Mouse (Mus musculus) embryonic facial prominence, embryonic 14.5 days (tissue): ENCODE measurements around the gene Rbp4. TPM values are rescaled to one million over a fixed set of nuclear protein-coding genes. Genes with fewer than 3 reads are reported as not detected.

Source experiments
- ATAC-seq: fragments of 200-750 bp; cut with Nextera tagmentation; 2 replicates; pipeline ENCODE4 v1.8.0; 2017; ENCODE audit warnings: low read depth, moderate number of reproducible peaks, moderate TSS enrichment
- DNase-seq: peaks from one replicate; pipeline ENCODE4 v3.0.0-alpha.2; 2015; ENCODE audit warnings: low spot score
- H3K27ac ChIP-seq: fragments of 300-500 bp; sonication (generic); replicated peaks from 2 replicates; pipeline ENCODE4 v1.5.1; 2014; ENCODE audit warnings: low read depth, mild to moderate bottlenecking, low read length, moderate library complexity
- H3K27me3 ChIP-seq: fragments of 300-500 bp; sonication (generic); replicated peaks from 2 replicates; pipeline ENCODE4 v1.6.1; 2014; ENCODE audit warnings: low read length; ENCODE audit not compliant: control insufficient read depth, insufficient read depth
- H3K36me3 ChIP-seq: fragments of 300-500 bp; sonication (generic); 2 replicates; pipeline ENCODE4 v1.6.1; 2014; ENCODE audit warnings: low read length, mixed read lengths; ENCODE audit not compliant: control insufficient read depth, insufficient read depth
- H3K4me1 ChIP-seq: fragments of 300-500 bp; sonication (generic); 2 replicates; pipeline ENCODE4 v1.6.1; 2014; ENCODE audit warnings: antibody characterized with exemption, low read length; ENCODE audit not compliant: control insufficient read depth, insufficient read depth
- H3K4me2 ChIP-seq: fragments of 300-500 bp; sonication (generic); 2 replicates; pipeline ENCODE4 v1.6.1; 2014; ENCODE audit warnings: low read depth, mild to moderate bottlenecking, low read length, moderate library complexity, mixed read lengths
- H3K4me3 ChIP-seq: fragments of 300-500 bp; sonication (generic); 2 replicates; pipeline ENCODE4 v1.5.1; 2014; ENCODE audit warnings: low read depth, mild to moderate bottlenecking, low read length
- H3K9ac ChIP-seq: fragments of 300-500 bp; sonication (generic); 2 replicates; pipeline ENCODE4 v1.6.1; 2014; ENCODE audit warnings: low read depth, mild to moderate bottlenecking, low read length, moderate library complexity, mixed read lengths
- H3K9me3 ChIP-seq: fragments of 300-500 bp; sonication (generic); 2 replicates; pipeline ENCODE4 v1.6.1; 2016; ENCODE audit warnings: low read length; ENCODE audit not compliant: control insufficient read depth
- WGBS: fragments of 180-500 bp; shearing (Covaris S2); extraction: QIAGEN DNeasy Blood & Tissue Kit; methylation state at CpG from one replicate; pipeline ENCODE4 v1.1.7; 2014; 5-methylcytosine and 5-hydroxymethylcytosine counted together
- polyA plus RNA-seq: library from polyadenylated mRNA; unstranded; fragments of >200 nt; fragmentation: Nextera tagmentation; extraction: Ambion mirVana; gene quantifications from 2 replicates; pipeline ENCODE4 v1.2.1, GENCODE M21; 2014

Rbp4 gene
- polyA plus RNA-seq, 1 experiment from 2014 or later: 20.9 TPM

GRCm38 (mm10) chr19:38124401-38125218 is 471 bp downstream of the Rbp4 start:
- no peak overlapping the region for H3K27ac ChIP-seq
- WGBS: under 1% methylated on average over 33 of the region's 77 CpGs
- peak; percentile 78 for ATAC-seq
- peak overlapping the region; percentile 57 for H3K9ac ChIP-seq
- peak overlapping the region; percentile 91 for H3K4me2 ChIP-seq
- no peaks in the 10 kb centered on the region for H3K9me3 ChIP-seq
- H3K36me3 ChIP-seq: no peaks in the 10 kb centered on the region
- H3K27me3 ChIP-seq: peaks cover 25% of the 10 kb centered on the region
- H3K4me3 ChIP-seq: peak overlapping the region; percentile 57
- no peaks in the 10 kb centered on the region for H3K4me1 ChIP-seq
- peak; percentile 38 for DNase-seq

GRCm38 (mm10) chr19:38123921-38124320 is 1.2 kb downstream of the Rbp4 start:
- Histone ChIP-seq H3K9ac (no peak overlapping the region), H3K27me3 (peaks cover 25% of the 10 kb centered on the region), H3K4me1 (no peaks in the 10 kb centered on the region), H3K9me3 (no peaks in the 10 kb centered on the region), H3K4me3 (peak overlapping the region; percentile 57), H3K4me2 (peak overlapping the region; percentile 91), H3K36me3 (no peaks in the 10 kb centered on the region), H3K27ac (no peak overlapping the region)
- WGBS: 30% methylated on average over 9 of the region's 9 CpGs
- DNase-seq: no peak
- no peak; the same call in 1 of the 2 replicates for ATAC-seq

GRCm38 (mm10) chr19:38120123-38120760 is 4.8 kb downstream of the Rbp4 start:
- Histone ChIP-seq H3K4me3 (no peak overlapping the region), H3K27me3 (peaks cover 25% of the 10 kb centered on the region), H3K27ac (no peak overlapping the region), H3K36me3 (no peaks in the 10 kb centered on the region), H3K4me1 (no peaks in the 10 kb centered on the region), H3K9ac (no peak overlapping the region), H3K9me3 (no peaks in the 10 kb centered on the region), H3K4me2 (no peak overlapping the region)
- DNase-seq (no peak), ATAC-seq (no peak)
- WGBS: 83% methylated on average over 5 of the region's 5 CpGs

- Histone ChIP-seq H3K27me3 (no peaks in the 10 kb centered on the region), H3K4me1 (no peaks in the 10 kb centered on the region), H3K36me3 (no peaks in the 10 kb centered on the region), H3K4me3 (no peak overlapping the region), H3K9me3 (no peaks in the 10 kb centered on the region), H3K4me2 (no peak overlapping the region), H3K27ac (no peak overlapping the region), H3K9ac (no peak overlapping the region)
- DNase-seq: no peak
- no peak for ATAC-seq
- WGBS: 92% methylated on average over 7 of the region's 7 CpGs
Observed at GRCm38 (mm10) chr19:38114834-38115491, 10.1 kb downstream of the Rbp4 start.

GRCm38 (mm10) chr19:38112575-38112974 is 12.5 kb downstream of the Rbp4 start:
- no peaks in the 10 kb centered on the region for H3K36me3 ChIP-seq
- H3K4me3 ChIP-seq: no peak overlapping the region
- no peak overlapping the region for H3K9ac ChIP-seq
- WGBS: 41% methylated on average over 4 of the region's 4 CpGs
- H3K4me2 ChIP-seq: no peak overlapping the region
- DNase-seq (peak; percentile 17), ATAC-seq (no peak)
- H3K9me3 ChIP-seq: no peaks in the 10 kb centered on the region
- H3K4me1 ChIP-seq: no peaks in the 10 kb centered on the region
- H3K27me3 ChIP-seq: no peaks in the 10 kb centered on the region
- no peak overlapping the region for H3K27ac ChIP-seq

GRCm38 (mm10) chr19:38111056-38111455 is 14.0 kb downstream of the Rbp4 start:
- Histone ChIP-seq H3K4me2 (no peak overlapping the region), H3K27ac (no peak overlapping the region), H3K36me3 (no peaks in the 10 kb centered on the region), H3K4me1 (no peaks in the 10 kb centered on the region), H3K9ac (no peak overlapping the region), H3K9me3 (no peaks in the 10 kb centered on the region), H3K27me3 (no peaks in the 10 kb centered on the region), H3K4me3 (no peak overlapping the region)
- 70% methylated on average over 8 of the region's 8 CpGs for WGBS
- DNase-seq (no peak), ATAC-seq (no peak)

- DNase-seq (no peak), ATAC-seq (no peak)
- 91% methylated on average over 15 of the region's 15 CpGs for WGBS
- no peaks in the 10 kb centered on the region for H3K36me3 ChIP-seq
- H3K27ac ChIP-seq: no peak overlapping the region
- H3K9ac ChIP-seq: no peak overlapping the region
- no peaks in the 10 kb centered on the region for H3K4me1 ChIP-seq
- no peaks in the 10 kb centered on the region for H3K9me3 ChIP-seq
- H3K4me2 ChIP-seq: no peak overlapping the region
- H3K27me3 ChIP-seq: no peaks in the 10 kb centered on the region
- no peak overlapping the region for H3K4me3 ChIP-seq
Observed at GRCm38 (mm10) chr19:38109506-38110242, 15.4 kb downstream of the Rbp4 start.

- Histone ChIP-seq H3K27me3 (no peaks in the 10 kb centered on the region), H3K27ac (no peak overlapping the region), H3K4me2 (no peak overlapping the region), H3K4me1 (no peaks in the 10 kb centered on the region), H3K36me3 (no peaks in the 10 kb centered on the region), H3K9ac (no peak overlapping the region), H3K4me3 (no peak overlapping the region), H3K9me3 (no peaks in the 10 kb centered on the region)
- no peak for ATAC-seq
- 89% methylated on average over 4 of the region's 4 CpGs for WGBS
- no peak for DNase-seq
Observed at GRCm38 (mm10) chr19:38107871-38108270, 17.2 kb downstream of the Rbp4 start.
